Mouse (Mus musculus) kidney, adult 2 months (tissue): ENCODE data around the gene Pfn3.

Source experiments
- CTCF ChIP-seq: fragments of 200-500 bp; conservative IDR thresholded peaks from 2 replicates; pipeline ENCODE4 v1.5.1; 2011; ENCODE audit warnings: low read depth, mild to moderate bottlenecking, control low read depth, low read length, moderate library complexity, mixed read lengths; ENCODE audit not compliant: insufficient read depth, insufficient read length
- POLR2A ChIP-seq: fragments of 200-500 bp; IDR thresholded peaks from one replicate; pipeline ENCODE4 v1.6.1; 2011; ENCODE audit warnings: low read depth, low read length, control low read depth

DNA sequence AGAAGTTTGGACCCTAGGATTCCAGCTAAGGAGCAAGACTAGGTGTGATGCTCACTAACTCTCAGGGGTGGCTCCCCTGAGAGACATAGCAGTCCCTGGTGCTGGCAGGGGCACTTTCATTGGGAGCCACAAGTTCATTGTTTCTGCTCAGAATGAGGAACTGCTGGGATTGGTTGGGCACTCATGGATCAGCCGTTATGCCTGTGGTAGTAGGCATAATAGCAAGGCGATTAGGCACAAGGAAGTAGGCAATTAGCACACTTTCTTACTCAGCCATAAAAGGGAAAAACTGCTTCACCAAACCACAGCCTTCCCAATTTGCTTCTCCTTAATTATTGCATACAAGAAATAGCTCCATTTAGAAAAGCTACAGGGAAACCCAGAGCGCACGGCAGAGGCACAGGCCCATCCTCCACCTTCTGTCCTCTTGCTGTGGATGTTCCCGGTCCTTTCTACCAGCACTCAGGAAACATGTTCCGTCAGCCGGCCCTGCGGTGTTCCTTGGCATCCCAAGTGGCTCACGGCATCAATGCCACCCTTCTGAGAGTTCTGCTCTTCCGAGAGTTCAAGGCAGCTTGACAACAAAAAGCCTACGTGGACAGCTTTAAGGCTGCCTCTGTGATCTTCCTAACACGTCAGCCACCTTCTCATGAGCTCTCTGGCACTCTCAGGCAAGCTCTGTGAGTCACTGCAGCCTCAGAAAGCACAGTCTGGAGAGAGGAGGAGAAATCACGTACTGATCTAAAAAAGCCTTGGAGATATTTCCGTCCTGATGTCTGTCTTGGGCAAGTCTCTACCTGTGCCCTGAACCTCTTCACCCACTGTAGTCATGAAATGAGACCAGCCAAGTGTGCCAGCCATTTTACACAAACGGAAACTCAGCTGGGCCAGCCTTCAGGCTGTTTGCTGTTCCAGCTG lies 10.8 kb downstream of the Pfn3 start:
- TF ChIP-seq CTCF: no peak
- no peak for TF ChIP-seq POLR2A
